Mouse (Mus musculus) olfactory bulb, adult 2 months (tissue): Measurements from ENCODE around the gene Pgbd1.

ENCODE experiments used
- CTCF ChIP-seq: fragments of 200-500 bp; IDR thresholded peaks from 2 replicates; pipeline ENCODE4 v1.5.1; 2012; ENCODE audit warnings: low read depth, mild to moderate bottlenecking, low read length, moderate library complexity; ENCODE audit not compliant: insufficient read depth
- POLR2A ChIP-seq: fragments of 200-500 bp; IDR thresholded peaks from 2 replicates; pipeline ENCODE4 v1.6.1; 2012; ENCODE audit warnings: mild to moderate bottlenecking, low read depth, low read length, moderate library complexity; ENCODE audit not compliant: insufficient read depth

- TF ChIP-seq CTCF: no peak
- no peak; the same call in 1 of the 2 replicates for TF ChIP-seq POLR2A
These were observed 31.9 kb downstream of the Pgbd1 start for GRCm38 (mm10) chr13:21408805-21409459.
